Mouse (Mus musculus) heart, embryonic 14.5 days (tissue): Measurements from ENCODE around the gene Gm10197. TPM values are rescaled to one million over a fixed set of nuclear protein-coding genes. Genes with fewer than 3 reads are reported as not detected.
"Not testable (repeated sequence)": the region's sequence is repeated elsewhere in the genome, so short reads cannot be mapped to it uniquely, and the experiment has no call there.

ENCODE experiments used
- ATAC-seq: fragments of 200-750 bp; cut with Nextera tagmentation; 2 replicates; pipeline ENCODE4 v1.8.0; 2017; ENCODE audit warnings: low read depth, moderate TSS enrichment; ENCODE audit not compliant: insufficient number of reproducible peaks, insufficient read depth, low FRiP score
- H3K27ac ChIP-seq, 2 experiments: fragments of 200-500 bp in 1 of 2; fragments of 300-500 bp in 1 of 2; sonication (generic) in 1 of 2; replicated peaks in 1 of 2; 2 replicates each; pipeline ENCODE4 v1.5.1; 2012 to 2014; ENCODE audit warnings: low read depth in 2 of 2, low read length in 2 of 2, control low read depth in 1 of 2, mild to moderate bottlenecking in 1 of 2, mixed read lengths in 1 of 2; ENCODE audit not compliant: control insufficient read depth in 1 of 2, insufficient read depth in 1 of 2
- H3K27me3 ChIP-seq: fragments of 300-500 bp; sonication (generic); 2 replicates; pipeline ENCODE4 v1.6.1; 2014; ENCODE audit warnings: mild to moderate bottlenecking, low read length, control low read depth; ENCODE audit not compliant: control insufficient read depth, insufficient read depth
- H3K36me3 ChIP-seq: fragments of 300-500 bp; sonication (generic); 2 replicates; pipeline ENCODE4 v1.6.1; 2014; ENCODE audit warnings: mild to moderate bottlenecking, control low read depth, low read length, mixed read lengths; ENCODE audit not compliant: control insufficient read depth, insufficient read depth
- H3K4me1 ChIP-seq, 2 experiments: fragments of 200-500 bp in 1 of 2; fragments of 300-500 bp in 1 of 2; sonication (generic) in 1 of 2; 2 replicates each; pipeline ENCODE4 v1.6.1; 2012 to 2014; ENCODE audit warnings: low read length in 2 of 2, control low read depth in 1 of 2, mixed read lengths in 1 of 2; ENCODE audit not compliant: control insufficient read depth in 2 of 2, insufficient read depth in 2 of 2
- H3K4me2 ChIP-seq: fragments of 300-500 bp; sonication (generic); 2 replicates; pipeline ENCODE4 v1.6.1; 2014; ENCODE audit warnings: mild to moderate bottlenecking, low read length
- H3K4me3 ChIP-seq, 2 experiments: fragments of 200-500 bp in 1 of 2; fragments of 300-500 bp in 1 of 2; sonication (generic) in 1 of 2; 2 replicates each; pipeline ENCODE4 v1.5.1; 2012 to 2014; ENCODE audit warnings: low read length in 2 of 2, mild to moderate bottlenecking in 2 of 2, control low read depth in 1 of 2, low read depth in 1 of 2, moderate library complexity in 1 of 2; ENCODE audit not compliant: control insufficient read depth in 1 of 2, insufficient read depth in 1 of 2
- H3K9ac ChIP-seq: fragments of 300-500 bp; sonication (generic); 2 replicates; pipeline ENCODE4 v1.6.1; 2014; ENCODE audit warnings: mild to moderate bottlenecking, low read length
- H3K9me3 ChIP-seq: fragments of 300-500 bp; sonication (generic); 2 replicates; pipeline ENCODE4 v1.6.1; 2016; ENCODE audit warnings: low read length, control low read depth; ENCODE audit not compliant: control insufficient read depth
- WGBS: fragments of 180-500 bp; shearing (Covaris S2); extraction: QIAGEN DNeasy Blood & Tissue Kit; methylation state at CpG from one replicate; pipeline ENCODE4 v1.1.7; 2014; 5-methylcytosine and 5-hydroxymethylcytosine counted together
- polyA plus RNA-seq: library from polyadenylated mRNA; unstranded; fragments of >200 nt; fragmentation: Nextera tagmentation; extraction: Ambion mirVana; gene quantifications from 2 replicates; pipeline ENCODE4 v1.2.1, GENCODE M21; 2014

Gene Gm10197
- polyA plus RNA-seq, 1 experiment from 2014 or later = not detected

- no peak for ATAC-seq
- Histone ChIP-seq H3K4me1 (peaks cover 0 to 2% of the 10 kb centered on the region in 2 experiments; a peak in 1 of 4 replicates), H3K27me3 (no peaks in the 10 kb centered on the region), H3K4me2 (no peak overlapping the region), H3K36me3 (no peaks in the 10 kb centered on the region), H3K9ac (no peak overlapping the region), H3K4me3 (no peak overlapping the region), H3K9me3 (no peaks in the 10 kb centered on the region), H3K27ac (no peak overlapping the region)
- WGBS = 76% methylated on average over 16 of the region's 16 CpGs
Observed at GRCm38 (mm10) chr19:53400332-53401110, 29.0 kb upstream of the Gm10197 start.

DNA sequence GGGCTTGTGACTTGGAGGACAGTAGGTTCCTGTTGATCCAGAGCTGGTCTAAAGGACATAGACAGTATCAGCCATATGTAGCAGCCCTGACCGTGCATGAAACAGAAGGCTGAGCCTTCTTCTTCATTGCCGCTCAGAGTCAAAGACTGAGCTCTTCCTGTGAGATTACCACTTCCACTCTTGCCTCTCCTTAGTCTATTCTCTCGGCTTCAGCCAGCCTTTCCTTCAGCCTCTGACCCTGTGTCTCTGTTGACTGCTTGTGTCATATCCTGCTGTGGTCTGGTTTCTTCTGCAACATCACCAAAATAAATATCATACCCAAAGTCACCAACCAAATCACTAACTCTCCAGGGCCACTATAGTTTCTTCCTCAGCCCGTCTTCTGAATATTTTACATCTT is 27.6 kb upstream of the Gm10197 start:
- Histone ChIP-seq H3K27me3 (no peaks in the 10 kb centered on the region), H3K4me3 (no peak overlapping the region), H3K27ac (no peak overlapping the region), H3K9ac (no peak overlapping the region), H3K4me1 (peaks cover 0 to 2% of the 10 kb centered on the region in 2 experiments; a peak in 1 of 4 replicates), H3K9me3 (no peaks in the 10 kb centered on the region), H3K4me2 (no peak overlapping the region), H3K36me3 (no peaks in the 10 kb centered on the region)
- WGBS = 60% methylated on average over 4 of the region's 4 CpGs
- ATAC-seq = no peak

- no peaks in the 10 kb centered on the region for H3K36me3 ChIP-seq
- no peak overlapping the region for H3K9ac ChIP-seq
- H3K27me3 ChIP-seq = no peaks in the 10 kb centered on the region
- 76% methylated on average over 12 of the region's 12 CpGs for WGBS
- H3K4me3 ChIP-seq = no peak overlapping the region
- no peaks in the 10 kb centered on the region for H3K4me1 ChIP-seq
- H3K27ac ChIP-seq = no peak overlapping the region
- no peaks in the 10 kb centered on the region for H3K9me3 ChIP-seq
- no peak for ATAC-seq
- H3K4me2 ChIP-seq = no peak overlapping the region
Observed at GRCm38 (mm10) chr19:53397451-53398233, 26.1 kb upstream of the Gm10197 start.

DNA sequence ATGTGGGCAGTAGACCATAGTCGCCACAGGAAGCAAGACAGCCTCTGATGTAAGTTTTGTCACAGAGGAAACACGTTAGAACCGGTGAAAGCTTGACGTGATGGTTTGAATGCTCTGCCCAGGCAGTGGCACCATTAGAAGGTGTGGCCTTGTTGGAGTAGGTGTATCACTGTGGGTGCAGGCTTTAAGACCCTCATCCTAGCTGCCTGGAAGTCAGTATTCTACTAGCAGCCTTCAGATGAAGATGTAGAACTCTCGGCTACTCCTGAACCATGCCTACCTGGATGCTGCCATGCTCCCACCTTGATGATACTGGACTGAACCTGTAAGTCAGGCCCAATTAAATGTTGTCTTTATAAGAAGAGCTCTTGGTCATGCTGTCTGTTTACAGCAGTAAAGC is 24.2 kb upstream of the Gm10197 start:
- not testable (repeated sequence) for ATAC-seq, H3K4me1 ChIP-seq, H3K27ac ChIP-seq, H3K4me3 ChIP-seq, H3K9me3 ChIP-seq, H3K27me3 ChIP-seq, H3K36me3 ChIP-seq, H3K4me2 ChIP-seq, H3K9ac ChIP-seq
- WGBS = 49% methylated on average over 5 of the region's 5 CpGs

- not testable (repeated sequence) for H3K9ac ChIP-seq
Observed at GRCm38 (mm10) chr19:53394956-53395355, 23.4 kb upstream of the Gm10197 start.

DNA sequence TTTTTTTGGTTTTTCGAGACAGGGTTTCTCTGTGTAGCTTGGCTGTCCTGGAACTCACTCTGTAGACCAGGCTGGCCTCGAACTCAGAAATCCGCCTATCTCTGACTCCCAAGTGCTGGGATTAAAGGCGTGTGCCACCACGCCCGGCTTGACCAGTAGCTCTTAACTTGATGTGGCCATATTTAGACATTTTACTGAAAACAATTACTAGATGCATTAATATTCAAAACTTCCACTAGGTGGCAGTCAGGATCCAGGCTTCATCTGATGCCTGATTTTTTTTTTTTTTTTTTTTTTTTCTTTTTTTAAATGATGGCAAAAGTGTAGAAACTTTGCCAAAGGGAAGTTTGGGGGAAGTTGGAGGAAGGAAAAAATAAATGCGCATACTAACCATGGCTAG is 23.0 kb upstream of the Gm10197 start:
- no peak overlapping the region for H3K4me2 ChIP-seq
- WGBS = 15% methylated on average over 7 of the region's 7 CpGs
- ATAC-seq = no peak

More at GRCm38 (mm10) chr19:53394956-53395355, 23.4 kb upstream of the Gm10197 start:
- WGBS = 68% methylated on average over 3 of the region's 3 CpGs
- not testable (repeated sequence) for H3K9me3 ChIP-seq, H3K27me3 ChIP-seq, H3K4me1 ChIP-seq, H3K4me3 ChIP-seq, H3K4me2 ChIP-seq, H3K36me3 ChIP-seq, ATAC-seq, H3K27ac ChIP-seq

GRCm38 (mm10) chr19:53393646-53394045 is 22.1 kb upstream of the Gm10197 start:
- no peaks in the 10 kb centered on the region for H3K27me3 ChIP-seq
- peaks cover 5 to 14% of the 10 kb centered on the region in 2 experiments for H3K4me1 ChIP-seq
- no peak overlapping the region for H3K4me2 ChIP-seq
- H3K9me3 ChIP-seq = no peaks in the 10 kb centered on the region
- no peak overlapping the region for H3K4me3 ChIP-seq
- H3K36me3 ChIP-seq = peaks cover 6% of the 10 kb centered on the region
- ATAC-seq = no peak
- no peak overlapping the region for H3K9ac ChIP-seq
- H3K27ac ChIP-seq = no peak overlapping the region

More for the DNA sequence above, 23.0 kb upstream of the Gm10197 start:
- Histone ChIP-seq H3K9me3 (no peaks in the 10 kb centered on the region), H3K4me1 (peaks cover 5 to 9% of the 10 kb centered on the region in 2 experiments; a peak in 3 of 4 replicates), H3K9ac (no peak overlapping the region), H3K27me3 (no peaks in the 10 kb centered on the region), H3K27ac (no peak overlapping the region), H3K4me3 (no peak overlapping the region), H3K36me3 (no peaks in the 10 kb centered on the region)
